Mouse (Mus musculus) heart, adult 2 months (tissue): ENCODE data around the gene Fgf14.

Experiments
- CTCF ChIP-seq: fragments of 200-600 bp; IDR thresholded peaks from 2 replicates; pipeline ENCODE4 v1.8.1; 2022; ENCODE audit warnings: antibody characterized with exemption, mild to moderate bottlenecking, moderate library complexity
- POLR2A ChIP-seq: fragments of 200-500 bp; IDR thresholded peaks from 2 replicates; pipeline ENCODE4 v1.6.1; 2011; ENCODE audit warnings: mild to moderate bottlenecking, low read depth, low read length, control low read depth; ENCODE audit not compliant: insufficient read depth

GRCm38 (mm10) chr14:124444831-124445230 lies 232.1 kb downstream of the Fgf14 start:
- TF ChIP-seq CTCF (no peak), POLR2A (no peak)
